Mouse (Mus musculus): ENCODE data around the gene Lifr. TPM values are rescaled to one million over a fixed set of nuclear protein-coding genes. Genes with fewer than 3 reads are reported as not detected.

Gene Lifr
- polyA plus RNA-seq, 1 experiment = 23.5 TPM

- no peak for TF ChIP-seq CTCF (IDR thresholded peaks at IDR 0.05; ENCODE audit: borderline replicate concordance, insufficient read depth, low read length)
- TF ChIP-seq POLR2A (IDR thresholded peaks at IDR 0.05; ENCODE audit: low read depth, low read length) = no peak
- H3K27ac ChIP-seq (ENCODE audit: insufficient read depth, low read length) = no peak overlapping the region
These were observed 115.7 kb downstream of the Lifr start for GRCm38 (mm10) chr15:7206110-7206509.

GRCm38 (mm10) chr15:7207292-7207691 lies 116.9 kb downstream of the Lifr start:
- TF ChIP-seq CTCF (IDR thresholded peaks at IDR 0.05; ENCODE audit: borderline replicate concordance, insufficient read depth, low read length) (no peak), POLR2A (IDR thresholded peaks at IDR 0.05; ENCODE audit: low read depth, low read length) (no peak)
- Histone ChIP-seq H3K4me1 (ENCODE audit: control insufficient read depth, insufficient read depth, low read length) (peaks cover under 1% of the 10 kb centered on the region; the same call in 1 of the 2 replicates), H3K27ac (ENCODE audit: insufficient read depth, low read length) (no peak overlapping the region), H3K4me3 (ENCODE audit: insufficient read depth, low read length) (no peak overlapping the region)

More at GRCm38 (mm10) chr15:7206110-7206509, 115.7 kb downstream of the Lifr start:
- peaks cover 3% of the 10 kb centered on the region for H3K4me1 ChIP-seq (ENCODE audit: control insufficient read depth, insufficient read depth, low read length)
- no peak overlapping the region for H3K4me3 ChIP-seq (ENCODE audit: insufficient read depth, low read length)

DNA sequence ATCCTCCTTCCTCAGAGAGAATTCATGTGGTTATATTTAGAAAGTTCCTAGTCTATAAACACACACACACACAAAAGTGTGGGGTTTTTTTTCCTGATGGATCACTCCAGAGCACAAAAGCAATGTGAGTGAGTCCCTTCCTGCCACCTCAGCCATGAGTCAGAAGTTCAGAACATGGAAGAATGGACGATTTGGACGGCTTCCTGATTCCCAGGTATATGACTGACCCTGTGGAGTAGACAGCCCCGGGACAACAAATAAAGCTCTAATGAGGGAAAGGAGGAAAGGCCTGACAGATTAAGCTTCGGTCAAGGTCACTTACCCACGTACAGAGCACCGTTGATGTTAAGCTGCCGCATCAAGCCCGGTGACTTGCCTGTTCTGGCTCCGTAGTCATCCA lies 117.8 kb downstream of the Lifr start:
- no peak overlapping the region for H3K27ac ChIP-seq (ENCODE audit: insufficient read depth, low read length)
- no peak overlapping the region for H3K4me3 ChIP-seq (ENCODE audit: insufficient read depth, low read length)
- H3K4me1 ChIP-seq (ENCODE audit: control insufficient read depth, insufficient read depth, low read length) = peaks cover 5% of the 10 kb centered on the region
- TF ChIP-seq POLR2A (IDR thresholded peaks at IDR 0.05; ENCODE audit: low read depth, low read length) = no peak
- no peak for TF ChIP-seq CTCF (IDR thresholded peaks at IDR 0.05; ENCODE audit: borderline replicate concordance, insufficient read depth, low read length)

DNA sequence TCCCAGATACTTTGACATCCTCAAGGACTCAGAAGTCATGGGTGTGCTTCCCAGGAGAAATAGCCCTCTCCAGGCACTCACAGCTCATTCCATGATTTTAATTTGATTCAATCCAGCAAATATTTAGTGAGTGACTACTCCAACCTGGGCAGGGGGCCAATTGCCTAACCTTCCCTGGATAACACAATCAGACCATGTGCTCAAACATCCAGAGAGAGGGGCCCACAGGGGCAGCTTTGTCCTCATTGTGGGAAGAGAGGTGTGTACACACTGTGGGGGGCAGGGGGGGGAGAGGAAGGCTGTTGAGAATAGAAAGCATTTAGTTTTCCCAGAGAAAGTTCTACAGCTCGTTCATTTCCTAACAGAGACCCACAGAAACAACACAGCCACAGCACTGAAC lies 123.3 kb downstream of the Lifr start:
- Histone ChIP-seq H3K4me1 (ENCODE audit: control insufficient read depth, insufficient read depth, low read length) (peaks cover 14% of the 10 kb centered on the region), H3K4me3 (ENCODE audit: insufficient read depth, low read length) (no peak overlapping the region), H3K27ac (ENCODE audit: insufficient read depth, low read length) (0 out of 2 replicates have a peak overlapping the region, but pooled peaks have one; percentile 46)
- no peak for TF ChIP-seq POLR2A (IDR thresholded peaks at IDR 0.05; ENCODE audit: low read depth, low read length)
- TF ChIP-seq CTCF (IDR thresholded peaks at IDR 0.05; ENCODE audit: borderline replicate concordance, insufficient read depth, low read length) = no peak

- no peak for TF ChIP-seq POLR2A (IDR thresholded peaks at IDR 0.05; ENCODE audit: low read depth, low read length)
- no peak for TF ChIP-seq CTCF (IDR thresholded peaks at IDR 0.05; ENCODE audit: borderline replicate concordance, insufficient read depth, low read length)
- H3K27ac ChIP-seq (ENCODE audit: insufficient read depth, low read length) = no peak overlapping the region
- H3K4me3 ChIP-seq (ENCODE audit: insufficient read depth, low read length) = no peak overlapping the region
- peaks cover 14% of the 10 kb centered on the region for H3K4me1 ChIP-seq (ENCODE audit: control insufficient read depth, insufficient read depth, low read length)
These were observed 125.4 kb downstream of the Lifr start for GRCm38 (mm10) chr15:7215845-7216244.

DNA sequence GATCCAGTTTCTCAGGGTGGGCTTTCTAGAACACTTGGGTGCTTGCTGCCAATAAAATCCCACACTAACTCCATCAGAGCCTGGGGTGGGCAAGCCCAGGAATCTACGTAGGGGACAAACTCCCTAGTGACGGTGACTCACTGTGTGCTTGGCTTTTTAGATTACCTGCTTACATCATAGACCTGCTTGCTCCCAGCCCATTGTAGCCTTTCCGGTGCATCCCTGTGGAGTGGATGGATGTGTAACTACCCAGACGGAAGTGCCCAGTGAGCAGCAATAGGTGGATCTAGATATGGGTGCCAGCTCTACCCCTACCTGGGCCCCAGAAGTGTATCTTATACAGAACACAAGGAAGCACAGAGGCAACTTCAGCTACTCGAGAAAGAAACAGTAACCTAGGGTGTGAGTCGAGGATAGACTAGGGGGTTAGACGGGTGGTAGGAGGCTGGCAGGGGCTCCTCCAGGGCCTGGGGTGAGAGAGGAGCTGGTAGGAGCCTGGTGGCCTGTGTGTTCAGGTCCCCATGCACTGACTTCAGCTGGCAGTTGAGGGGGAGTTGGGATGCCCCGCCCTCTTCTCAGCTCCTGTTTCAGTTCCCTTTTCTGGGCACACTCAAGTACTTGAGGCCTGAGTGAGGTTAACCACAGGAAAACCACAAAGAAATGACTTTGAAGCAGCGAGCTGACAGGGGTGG lies 126.3 kb downstream of the Lifr start:
- Histone ChIP-seq H3K4me3 (ENCODE audit: insufficient read depth, low read length) (no peak overlapping the region), H3K27ac (ENCODE audit: insufficient read depth, low read length) (no peak overlapping the region)
- TF ChIP-seq POLR2A (IDR thresholded peaks at IDR 0.05; ENCODE audit: low read depth, low read length) (no peak), CTCF (IDR thresholded peaks at IDR 0.05; ENCODE audit: borderline replicate concordance, insufficient read depth, low read length) (no peak)

DNA sequence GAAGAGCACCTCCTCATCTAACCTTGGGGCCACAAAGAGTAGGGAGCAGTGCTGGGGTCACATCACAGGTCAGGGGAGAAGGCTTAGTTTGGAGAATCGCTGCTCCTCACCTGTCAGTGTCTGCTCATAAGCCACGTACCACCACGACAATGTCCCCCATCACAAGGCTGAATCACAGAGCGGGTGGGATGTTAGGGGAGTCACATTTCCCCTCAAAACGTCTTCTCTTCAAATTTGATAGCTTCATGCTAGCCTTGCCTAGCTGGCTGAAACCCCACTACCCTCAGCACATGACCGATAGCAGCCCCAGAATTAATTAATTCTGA lies 126.8 kb downstream of the Lifr start:
- Histone ChIP-seq H3K4me1 (ENCODE audit: control insufficient read depth, insufficient read depth, low read length) (peaks cover 14% of the 10 kb centered on the region), H3K27ac (ENCODE audit: insufficient read depth, low read length) (no peak overlapping the region)
- no peak for TF ChIP-seq POLR2A (IDR thresholded peaks at IDR 0.05; ENCODE audit: low read depth, low read length)
- TF ChIP-seq CTCF (IDR thresholded peaks at IDR 0.05; ENCODE audit: borderline replicate concordance, insufficient read depth, low read length) = no peak

More for the DNA sequence above, 126.3 kb downstream of the Lifr start:
- H3K4me1 ChIP-seq (ENCODE audit: control insufficient read depth, insufficient read depth, low read length) = peaks cover 14% of the 10 kb centered on the region

DNA sequence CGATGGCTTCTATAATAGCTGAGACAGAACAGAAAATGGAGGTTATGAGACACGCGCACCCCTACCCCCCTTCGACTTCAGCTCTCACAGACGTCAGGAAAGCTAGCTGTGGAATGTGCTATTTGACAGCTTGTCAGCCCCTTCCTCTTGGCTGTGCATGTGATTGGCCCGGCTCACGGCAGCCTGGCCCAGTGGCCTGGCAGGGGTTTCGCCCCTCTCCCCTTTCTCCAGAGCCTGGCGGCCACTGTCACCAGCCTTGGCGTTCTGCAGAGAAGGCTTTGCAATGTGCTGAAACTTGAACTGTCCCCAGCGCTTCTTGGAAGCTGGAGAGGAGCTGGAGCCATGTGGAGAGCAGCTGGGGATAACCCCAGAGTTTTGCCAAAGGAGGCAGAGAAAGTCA lies 132.4 kb downstream of the Lifr start:
- no peak overlapping the region for H3K27ac ChIP-seq (ENCODE audit: insufficient read depth, low read length)
- no peak overlapping the region for H3K4me3 ChIP-seq (ENCODE audit: insufficient read depth, low read length)
- H3K4me1 ChIP-seq (ENCODE audit: control insufficient read depth, insufficient read depth, low read length) = no peaks in the 10 kb centered on the region
- TF ChIP-seq POLR2A (IDR thresholded peaks at IDR 0.05; ENCODE audit: low read depth, low read length) (no peak), CTCF (IDR thresholded peaks at IDR 0.05; ENCODE audit: borderline replicate concordance, insufficient read depth, low read length) (no peak)

More for the DNA sequence above, 126.8 kb downstream of the Lifr start:
- no peak overlapping the region for H3K4me3 ChIP-seq (ENCODE audit: insufficient read depth, low read length)

DNA sequence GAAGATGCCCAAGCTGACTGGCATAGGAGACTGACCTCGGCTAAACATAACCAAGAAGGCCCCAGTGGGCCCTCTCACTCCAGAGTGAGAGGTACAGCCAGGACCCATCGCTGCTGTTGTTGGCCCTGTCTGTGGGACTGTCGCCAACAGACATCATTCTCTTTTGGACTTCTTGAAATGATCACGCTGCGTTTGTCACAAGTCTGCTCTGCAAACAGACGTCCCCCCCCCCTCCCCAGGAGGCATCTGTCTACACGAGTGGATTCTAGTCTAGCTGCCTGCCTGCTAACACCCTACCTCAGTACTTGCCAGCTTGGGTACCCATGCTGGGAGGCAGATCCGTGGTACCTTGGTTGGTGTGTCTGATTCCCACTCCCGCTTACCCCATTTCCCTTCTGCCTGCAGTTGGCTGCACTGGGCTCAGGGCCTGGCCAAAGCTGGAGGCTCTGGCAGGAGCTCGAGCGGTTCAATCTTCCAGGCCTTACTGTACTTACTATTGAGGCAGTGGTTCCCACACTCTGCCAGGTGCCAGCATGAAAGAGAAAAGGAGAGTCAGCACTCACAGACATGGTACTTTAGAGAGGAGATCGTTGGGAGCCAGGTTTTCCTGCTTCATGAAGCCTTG lies 133.8 kb downstream of the Lifr start:
- Histone ChIP-seq H3K4me1 (ENCODE audit: control insufficient read depth, insufficient read depth, low read length) (no peaks in the 10 kb centered on the region), H3K4me3 (ENCODE audit: insufficient read depth, low read length) (no peak overlapping the region), H3K27ac (ENCODE audit: insufficient read depth, low read length) (no peak overlapping the region)
- no peak for TF ChIP-seq POLR2A (IDR thresholded peaks at IDR 0.05; ENCODE audit: low read depth, low read length)
- no peak for TF ChIP-seq CTCF (IDR thresholded peaks at IDR 0.05; ENCODE audit: borderline replicate concordance, insufficient read depth, low read length)

- peak; percentile 96 for TF ChIP-seq CTCF (IDR thresholded peaks at IDR 0.05; ENCODE audit: borderline replicate concordance, insufficient read depth, low read length)
- TF ChIP-seq POLR2A (IDR thresholded peaks at IDR 0.05; ENCODE audit: low read depth, low read length) = no peak
- Histone ChIP-seq H3K4me3 (ENCODE audit: insufficient read depth, low read length) (no peak overlapping the region), H3K27ac (ENCODE audit: insufficient read depth, low read length) (no peak overlapping the region), H3K4me1 (ENCODE audit: control insufficient read depth, insufficient read depth, low read length) (no peaks in the 10 kb centered on the region)
These were observed 135.8 kb downstream of the Lifr start for GRCm38 (mm10) chr15:7226225-7226624.

Measured in embryonic fibroblast, embryonic 13.5 days (primary cell).